Mouse (Mus musculus) liver, adult 2 months (tissue): ENCODE data around the gene Lrp1. TPM values are rescaled to one million over a fixed set of nuclear protein-coding genes. Genes with fewer than 3 reads are reported as not detected.

Experiments used
- DNase-seq: peaks from one replicate; pipeline ENCODE4 v3.0.0-alpha.2; 2011; ENCODE audit warnings: low read depth, low spot score; ENCODE audit errors: extremely low read depth
- H3K27ac ChIP-seq: fragments of 200-500 bp; replicated peaks from 2 replicates; pipeline ENCODE4 v1.5.1; 2012; ENCODE audit warnings: low read depth, mild to moderate bottlenecking, control low read depth, inconsistent platforms, low read length; ENCODE audit not compliant: insufficient read depth
- H3K27me3 ChIP-seq: fragments of 200-500 bp; 2 replicates; pipeline ENCODE4 v1.6.1; 2012; ENCODE audit warnings: mild to moderate bottlenecking, moderate library complexity, low read length, inconsistent platforms; ENCODE audit not compliant: control insufficient read depth, insufficient read depth
- H3K36me3 ChIP-seq: fragments of 200-500 bp; 2 replicates; pipeline ENCODE4 v1.6.1; 2012; ENCODE audit warnings: low read length, inconsistent platforms; ENCODE audit not compliant: control insufficient read depth, insufficient read depth
- H3K4me1 ChIP-seq: fragments of 200-500 bp; 2 replicates; pipeline ENCODE4 v1.6.1; 2011; ENCODE audit warnings: low read length; ENCODE audit not compliant: control insufficient read depth, insufficient read depth
- H3K4me3 ChIP-seq: fragments of 200-500 bp; 2 replicates; pipeline ENCODE4 v1.5.1; 2011; ENCODE audit warnings: low read depth, mild to moderate bottlenecking, control low read depth, low read length, moderate library complexity; ENCODE audit not compliant: insufficient read depth
- H3K79me2 ChIP-seq: fragments of 200-500 bp; 2 replicates; pipeline ENCODE4 v1.6.1; 2012; ENCODE audit warnings: inconsistent platforms, mild to moderate bottlenecking, low read length, moderate library complexity; ENCODE audit not compliant: control insufficient read depth, insufficient read depth
- H3K9ac ChIP-seq: fragments of 200-500 bp; 2 replicates; pipeline ENCODE4 v1.6.1; 2012; ENCODE audit warnings: low read depth, mild to moderate bottlenecking, control low read depth, inconsistent platforms, low read length
- CTCF ChIP-seq: fragments of 200-500 bp; IDR thresholded peaks from 2 replicates; pipeline ENCODE4 v1.5.1; 2011; ENCODE audit warnings: low read depth, low read length, control low read depth
- POLR2A ChIP-seq: fragments of 200-500 bp; IDR thresholded peaks from 2 replicates; pipeline ENCODE4 v1.6.1; 2011; ENCODE audit warnings: low read length, control low read depth; ENCODE audit not compliant: insufficient read depth; ENCODE audit errors: extremely low read depth
- WGBS: fragments of 180-500 bp; shearing (Covaris S2); methylation state at CpG from one replicate; pipeline ENCODE4 v1.1.7; 2018; 5-methylcytosine and 5-hydroxymethylcytosine counted together
- polyA plus RNA-seq: library from polyadenylated mRNA; depleted of rRNA; stranded (reverse); fragments of >200 nt; gene quantifications from 2 replicates; pipeline ENCODE4 v1.2.3, GENCODE M21; 2012
- total RNA-seq: library from RNA; depleted of rRNA; stranded (reverse); fragments of >200 nt; gene quantifications from 2 replicates; pipeline ENCODE4 v1.2.3, GENCODE M21; 2014

The Lrp1 gene
- total and polyA plus RNA-seq, 2 experiments: 193 to 354 TPM

DNA sequence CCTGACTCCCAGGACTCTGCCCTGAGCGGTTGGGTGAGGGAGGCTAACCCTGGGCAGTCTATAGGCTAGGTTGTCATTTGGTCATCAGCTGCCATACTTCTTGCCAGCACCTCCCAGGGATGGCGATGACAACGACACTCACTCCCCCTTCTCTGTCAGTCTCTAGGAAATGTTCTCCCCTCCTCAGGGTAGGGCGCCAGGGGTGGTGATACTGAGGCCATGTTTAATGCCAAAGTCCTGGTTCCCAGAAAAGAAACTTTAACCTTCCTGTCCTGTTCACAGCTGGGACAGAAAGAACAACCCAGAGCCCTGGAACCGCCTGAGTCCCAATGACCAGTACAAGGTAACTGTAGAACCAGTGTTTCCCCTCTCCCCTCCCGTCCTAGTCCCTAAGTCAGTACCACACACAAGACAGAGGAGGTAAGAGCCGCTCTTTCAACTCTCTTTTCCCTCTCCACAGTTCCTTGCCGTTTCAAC, 104.9 kb downstream of the Lrp1 start:
- H3K9ac ChIP-seq: peak overlapping the region; percentile 67
- 18% methylated on average over 8 of the region's 8 CpGs for WGBS
- DNase-seq: peak; percentile 83
- H3K27me3 ChIP-seq: no peaks in the 10 kb centered on the region; the same call in 1 of the 2 replicates
- H3K36me3 ChIP-seq: peaks cover 11% of the 10 kb centered on the region; the same call in 1 of the 2 replicates
- peaks cover 6% of the 10 kb centered on the region; the same call in 1 of the 2 replicates for H3K79me2 ChIP-seq
- H3K4me1 ChIP-seq: peaks cover 23% of the 10 kb centered on the region
- H3K27ac ChIP-seq: peak overlapping the region; percentile 80
- no peak for TF ChIP-seq CTCF
- no peak for TF ChIP-seq POLR2A
- peak overlapping the region; percentile 36; the same call in 1 of the 2 replicates for H3K4me3 ChIP-seq

DNA sequence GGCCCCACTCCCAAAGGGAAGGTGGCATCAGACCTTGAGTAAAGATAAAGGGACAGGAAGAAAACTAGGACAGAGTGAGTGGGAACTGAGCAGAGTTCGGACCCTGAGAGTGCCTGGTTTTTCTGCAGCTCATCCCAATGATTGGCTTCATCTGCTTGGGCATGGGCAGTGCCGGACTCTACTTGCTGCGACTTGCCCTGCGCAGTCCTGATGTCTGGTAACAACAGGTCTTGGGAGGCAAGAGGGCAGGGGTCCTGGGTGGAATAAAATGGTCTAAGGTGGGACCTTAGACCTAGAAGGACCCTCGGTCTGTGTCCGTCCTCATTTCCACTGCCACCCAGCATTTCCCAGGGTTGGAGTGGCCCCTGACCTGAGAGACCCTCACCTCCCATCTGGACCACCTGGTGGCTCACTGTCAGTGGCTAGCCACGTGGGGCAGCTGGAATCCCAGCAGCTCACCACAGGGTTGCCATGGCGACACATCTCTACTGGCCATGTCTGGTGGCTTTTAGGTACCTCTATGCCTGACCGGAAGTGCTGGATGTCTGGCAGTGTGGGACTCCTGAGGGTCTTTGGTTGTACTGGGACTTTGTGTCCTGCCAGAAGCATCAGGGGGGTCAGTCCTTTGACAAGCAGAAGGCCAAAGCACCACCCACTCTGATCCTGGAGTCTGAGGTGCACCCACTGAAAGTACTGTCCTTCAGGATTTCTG, 105.5 kb downstream of the Lrp1 start:
- peaks cover 1% of the 10 kb centered on the region; the same call in 1 of the 2 replicates for H3K27me3 ChIP-seq
- H3K79me2 ChIP-seq: peaks cover 6% of the 10 kb centered on the region; the same call in 1 of the 2 replicates
- TF ChIP-seq POLR2A (no peak), CTCF (no peak)
- no peak overlapping the region for H3K27ac ChIP-seq
- peaks cover 11% of the 10 kb centered on the region; the same call in 1 of the 2 replicates for H3K36me3 ChIP-seq
- 62% methylated on average over 9 of the region's 9 CpGs for WGBS
- DNase-seq: no peak
- H3K9ac ChIP-seq: no peak overlapping the region
- no peak overlapping the region for H3K4me3 ChIP-seq
- H3K4me1 ChIP-seq: peaks cover 23% of the 10 kb centered on the region

DNA sequence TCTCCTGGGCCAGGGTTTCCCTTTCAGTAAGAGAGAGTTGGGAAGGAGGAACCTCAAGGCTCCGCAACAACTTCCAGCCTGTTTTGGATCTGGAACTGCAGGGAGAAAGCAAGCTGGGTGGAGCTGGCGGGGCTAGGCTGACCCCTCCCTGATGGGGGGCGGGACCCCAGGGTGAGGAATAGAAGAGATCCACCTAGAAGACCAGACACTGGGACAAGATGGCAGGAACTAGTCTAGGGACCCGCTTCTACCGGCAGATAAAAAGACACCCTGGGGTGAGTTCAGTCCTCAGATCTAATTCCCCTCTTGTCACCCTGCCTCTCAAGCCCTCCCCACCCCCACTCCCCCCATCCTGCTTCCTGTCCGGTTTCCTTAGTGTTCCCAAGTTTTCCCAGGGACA, 106.2 kb downstream of the Lrp1 start, which contains the start of gene Ndufa4l2:
Gene Ndufa4l2 (plus strand): TSS at position 204 of the 400 bp plus-strand sequence.
- H3K79me2 ChIP-seq: no peaks in the 10 kb centered on the region
- TF ChIP-seq POLR2A (no peak), CTCF (no peak)
- 46% methylated on average over 6 of the region's 6 CpGs for WGBS
- peaks cover 11% of the 10 kb centered on the region; the same call in 1 of the 2 replicates for H3K36me3 ChIP-seq
- H3K27me3 ChIP-seq: peaks cover 2% of the 10 kb centered on the region; the same call in 1 of the 2 replicates
- no peak within 1 kb of the TSS for H3K9ac ChIP-seq
- H3K4me1 ChIP-seq: peaks cover 17% of the 10 kb centered on the region
- H3K27ac ChIP-seq: no peak within 1 kb of the TSS
- H3K4me3 ChIP-seq: no peak within 1 kb of the TSS
- no peak for DNase-seq

DNA sequence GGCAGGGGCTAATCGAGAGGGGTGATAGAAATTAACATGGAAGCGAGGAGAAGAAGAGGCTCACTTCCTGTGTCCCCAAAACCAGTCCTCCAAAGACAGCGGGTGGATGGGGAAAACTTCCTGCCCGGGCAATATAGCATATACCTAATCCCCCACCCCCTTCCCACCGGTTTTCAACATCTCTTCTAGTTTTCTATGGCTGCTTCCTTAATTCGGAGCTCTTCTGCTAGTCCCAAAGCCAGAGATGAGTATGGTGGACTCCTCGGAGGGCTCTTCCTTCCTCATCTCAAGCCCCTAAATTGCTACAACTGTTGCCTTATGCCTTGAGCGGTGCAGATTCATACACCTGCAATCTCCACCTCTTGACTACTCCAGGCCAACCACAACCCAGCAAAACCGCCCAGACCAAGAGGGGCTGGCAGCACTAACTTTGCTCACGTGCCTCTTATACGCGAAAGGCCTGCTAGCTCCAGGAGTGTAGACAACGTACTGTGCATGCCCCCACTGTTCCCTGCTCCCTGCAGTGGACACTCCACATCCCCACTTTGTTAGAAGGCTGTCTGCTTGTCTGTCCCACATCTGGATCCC, 106.7 kb downstream of the Lrp1 start:
- peaks cover 18% of the 10 kb centered on the region for H3K4me1 ChIP-seq
- H3K4me3 ChIP-seq: no peak overlapping the region
- no peak overlapping the region for H3K9ac ChIP-seq
- no peak overlapping the region for H3K27ac ChIP-seq
- TF ChIP-seq CTCF (no peak), POLR2A (no peak)
- no peak for DNase-seq
- H3K27me3 ChIP-seq: peaks cover 2% of the 10 kb centered on the region; the same call in 1 of the 2 replicates
- peaks cover 9% of the 10 kb centered on the region; the same call in 1 of the 2 replicates for H3K36me3 ChIP-seq
- WGBS: 49% methylated on average over 13 of the region's 13 CpGs
- H3K79me2 ChIP-seq: no peaks in the 10 kb centered on the region

DNA sequence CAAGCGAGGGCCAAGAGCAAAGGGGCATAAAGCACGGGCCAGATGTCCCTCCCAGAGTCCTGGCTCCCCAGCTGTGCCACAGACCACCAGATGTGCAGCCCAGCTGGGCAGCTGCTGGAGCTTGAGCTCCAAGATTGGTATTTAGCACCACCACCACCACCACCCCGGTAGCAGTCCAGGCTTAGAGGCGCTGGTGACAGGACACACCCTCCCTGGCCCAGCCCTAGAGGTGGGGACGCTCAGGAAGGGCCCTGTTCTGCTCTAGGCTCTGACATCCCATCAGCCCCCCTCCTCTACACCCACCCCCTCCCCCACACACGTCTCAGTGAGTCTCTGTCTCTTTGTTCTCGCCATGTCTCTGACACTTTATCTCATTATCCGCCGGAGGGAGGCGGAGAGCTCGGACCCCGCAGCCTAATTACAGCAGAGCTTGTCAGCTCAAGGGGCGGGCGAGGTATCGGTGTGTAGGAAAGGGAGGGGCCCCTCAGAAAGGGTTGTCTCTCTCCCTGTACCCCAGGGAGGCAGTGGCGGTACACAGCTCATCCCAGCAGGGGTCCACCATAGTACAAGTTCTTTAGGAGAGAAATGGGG, 107.4 kb downstream of the Lrp1 start:
- no peak overlapping the region for H3K4me3 ChIP-seq
- no peak for DNase-seq
- H3K36me3 ChIP-seq: peaks cover 5% of the 10 kb centered on the region; the same call in 1 of the 2 replicates
- no peak overlapping the region for H3K27ac ChIP-seq
- no peak overlapping the region for H3K9ac ChIP-seq
- no peaks in the 10 kb centered on the region for H3K79me2 ChIP-seq
- TF ChIP-seq POLR2A: no peak
- TF ChIP-seq CTCF: no peak
- 19% methylated on average over 16 of the region's 16 CpGs for WGBS
- peaks cover 2% of the 10 kb centered on the region; the same call in 1 of the 2 replicates for H3K27me3 ChIP-seq
- H3K4me1 ChIP-seq: peaks cover 19% of the 10 kb centered on the region
